Mouse (Mus musculus): Measurements from ENCODE around the gene Tcf3. TPM values are rescaled to one million over a fixed set of nuclear protein-coding genes. Genes with fewer than 3 reads are reported as not detected.

The Tcf3 gene
- polyA plus RNA-seq, 1 experiment from 2014 or later = 126 TPM

- Histone ChIP-seq H3K36me3 (no peaks in the 10 kb centered on the region), H3K9me3 (no peaks in the 10 kb centered on the region), H3K4me1 (no peaks in the 10 kb centered on the region), H3K9ac (no peak overlapping the region), H3K4me2 (no peak overlapping the region), H3K27ac (no peak overlapping the region), H3K27me3 (peaks cover 14% of the 10 kb centered on the region; the same call in 1 of the 2 replicates), H3K4me3 (no peak overlapping the region)
- WGBS = 66% methylated on average over 5 of the region's 5 CpGs
- ATAC-seq (ENCODE audit: borderline replicate concordance, extremely low read depth, low FRiP score, low TSS enrichment) = no peak
These were observed 21.3 kb upstream of the Tcf3 start for GRCm38 (mm10) chr10:80454781-80455180.

GRCm38 (mm10) chr10:80453601-80454000, 20.2 kb upstream of the Tcf3 start:
- Histone ChIP-seq H3K36me3 (no peaks in the 10 kb centered on the region), H3K27ac (no peak overlapping the region), H3K9ac (no peak overlapping the region), H3K27me3 (peaks cover 22% of the 10 kb centered on the region), H3K4me3 (no peak overlapping the region), H3K4me1 (no peaks in the 10 kb centered on the region), H3K4me2 (no peak overlapping the region), H3K9me3 (no peaks in the 10 kb centered on the region)
- ATAC-seq (ENCODE audit: borderline replicate concordance, extremely low read depth, low FRiP score, low TSS enrichment) = no peak
- WGBS = 40% methylated on average over 10 of the region's 10 CpGs

- H3K9ac ChIP-seq = no peak overlapping the region
- no peaks in the 10 kb centered on the region for H3K9me3 ChIP-seq
- no peak overlapping the region for H3K4me2 ChIP-seq
- H3K27ac ChIP-seq = no peak overlapping the region
- ATAC-seq (ENCODE audit: borderline replicate concordance, extremely low read depth, low FRiP score, low TSS enrichment) = 0 out of 2 replicates have a peak, but pooled peaks have one; percentile 33
- H3K4me1 ChIP-seq = no peaks in the 10 kb centered on the region
- no peaks in the 10 kb centered on the region for H3K36me3 ChIP-seq
- H3K4me3 ChIP-seq = no peak overlapping the region
- peaks cover 37% of the 10 kb centered on the region for H3K27me3 ChIP-seq
- 11% methylated on average over 6 of the region's 6 CpGs for WGBS
These were observed 17.2 kb upstream of the Tcf3 start for GRCm38 (mm10) chr10:80450599-80450998.

GRCm38 (mm10) chr10:80445898-80446601, 12.6 kb upstream of the Tcf3 start:
- Histone ChIP-seq H3K27me3 (peaks cover 27% of the 10 kb centered on the region), H3K36me3 (no peaks in the 10 kb centered on the region), H3K4me3 (no peak overlapping the region), H3K9ac (no peak overlapping the region), H3K27ac (no peak overlapping the region), H3K4me2 (no peak overlapping the region), H3K4me1 (peaks cover 8% of the 10 kb centered on the region; the same call in 1 of the 2 replicates), H3K9me3 (no peaks in the 10 kb centered on the region)
- WGBS = 10% methylated on average over 26 of the region's 26 CpGs
- ATAC-seq (ENCODE audit: borderline replicate concordance, extremely low read depth, low FRiP score, low TSS enrichment) = peak; percentile 64; the same call in 1 of the 2 replicates

- H3K4me1 ChIP-seq = peaks cover 8% of the 10 kb centered on the region; the same call in 1 of the 2 replicates
- H3K27ac ChIP-seq = no peak overlapping the region
- no peak overlapping the region for H3K4me2 ChIP-seq
- ATAC-seq (ENCODE audit: borderline replicate concordance, extremely low read depth, low FRiP score, low TSS enrichment) = no peak
- H3K9ac ChIP-seq = no peak overlapping the region
- H3K27me3 ChIP-seq = peaks cover 24% of the 10 kb centered on the region
- H3K4me3 ChIP-seq = no peak overlapping the region
- no peaks in the 10 kb centered on the region for H3K36me3 ChIP-seq
- 56% methylated on average over 1 of the region's 1 CpGs for WGBS
- H3K9me3 ChIP-seq = no peaks in the 10 kb centered on the region
These were observed 11.6 kb upstream of the Tcf3 start for GRCm38 (mm10) chr10:80445052-80445451.

- Histone ChIP-seq H3K36me3 (no peaks in the 10 kb centered on the region), H3K9me3 (no peaks in the 10 kb centered on the region), H3K9ac (no peak overlapping the region), H3K27ac (no peak overlapping the region), H3K4me3 (no peak overlapping the region), H3K27me3 (peaks cover 24% of the 10 kb centered on the region), H3K4me2 (no peak overlapping the region), H3K4me1 (peaks cover 8% of the 10 kb centered on the region; the same call in 1 of the 2 replicates)
- no peak for ATAC-seq (ENCODE audit: borderline replicate concordance, extremely low read depth, low FRiP score, low TSS enrichment)
- 40% methylated on average over 5 of the region's 5 CpGs for WGBS
These were observed 11.0 kb upstream of the Tcf3 start for GRCm38 (mm10) chr10:80444339-80445045.

GRCm38 (mm10) chr10:80443575-80444278, 10.3 kb upstream of the Tcf3 start:
- ATAC-seq (ENCODE audit: borderline replicate concordance, extremely low read depth, low FRiP score, low TSS enrichment) = no peak
- WGBS = 75% methylated on average over 7 of the region's 8 CpGs

GRCm38 (mm10) chr10:80442989-80443388, 9.5 kb upstream of the Tcf3 start:
- Histone ChIP-seq H3K4me1 (peaks cover 8% of the 10 kb centered on the region; the same call in 1 of the 2 replicates), H3K27ac (no peak overlapping the region), H3K4me3 (no peak overlapping the region), H3K27me3 (peaks cover 9% of the 10 kb centered on the region), H3K4me2 (no peak overlapping the region), H3K36me3 (no peaks in the 10 kb centered on the region), H3K9ac (no peak overlapping the region), H3K9me3 (no peaks in the 10 kb centered on the region)
- ATAC-seq (ENCODE audit: borderline replicate concordance, extremely low read depth, low FRiP score, low TSS enrichment) = no peak
- WGBS = 58% methylated on average over 2 of the region's 2 CpGs

More at GRCm38 (mm10) chr10:80443575-80444278, 10.3 kb upstream of the Tcf3 start:
- Histone ChIP-seq H3K4me3 (no peak overlapping the region), H3K27me3 (peaks cover 17% of the 10 kb centered on the region), H3K36me3 (no peaks in the 10 kb centered on the region), H3K9me3 (no peaks in the 10 kb centered on the region), H3K27ac (no peak overlapping the region), H3K4me1 (peaks cover 8% of the 10 kb centered on the region; the same call in 1 of the 2 replicates), H3K9ac (no peak overlapping the region), H3K4me2 (no peak overlapping the region)

GRCm38 (mm10) chr10:80441598-80441997, 8.2 kb upstream of the Tcf3 start:
- peaks cover 8% of the 10 kb centered on the region; the same call in 1 of the 2 replicates for H3K4me1 ChIP-seq
- no peak overlapping the region for H3K9ac ChIP-seq
- H3K9me3 ChIP-seq = no peaks in the 10 kb centered on the region
- H3K27me3 ChIP-seq = no peaks in the 10 kb centered on the region
- H3K4me3 ChIP-seq = no peak overlapping the region
- no peak overlapping the region for H3K27ac ChIP-seq
- ATAC-seq (ENCODE audit: borderline replicate concordance, extremely low read depth, low FRiP score, low TSS enrichment) = no peak
- no peaks in the 10 kb centered on the region for H3K36me3 ChIP-seq
- WGBS = 54% methylated on average over 8 of the region's 8 CpGs
- H3K4me2 ChIP-seq = no peak overlapping the region

- no peak overlapping the region for H3K9ac ChIP-seq
- no peak overlapping the region for H3K4me3 ChIP-seq
- ATAC-seq (ENCODE audit: borderline replicate concordance, extremely low read depth, low FRiP score, low TSS enrichment) = no peak
- no peaks in the 10 kb centered on the region for H3K9me3 ChIP-seq
- no peaks in the 10 kb centered on the region for H3K27me3 ChIP-seq
- H3K27ac ChIP-seq = no peak overlapping the region
- H3K4me1 ChIP-seq = peaks cover 21% of the 10 kb centered on the region
- no peaks in the 10 kb centered on the region for H3K36me3 ChIP-seq
- H3K4me2 ChIP-seq = no peak overlapping the region
These were observed 6.6 kb upstream of the Tcf3 start for GRCm38 (mm10) chr10:80440031-80440430.

- H3K4me1 ChIP-seq = peaks cover 13% of the 10 kb centered on the region
- H3K36me3 ChIP-seq = no peaks in the 10 kb centered on the region
- H3K4me2 ChIP-seq = no peak overlapping the region
- H3K4me3 ChIP-seq = no peak overlapping the region
- no peak for ATAC-seq (ENCODE audit: borderline replicate concordance, extremely low read depth, low FRiP score, low TSS enrichment)
- no peaks in the 10 kb centered on the region for H3K27me3 ChIP-seq
- WGBS = 34% methylated on average over 4 of the region's 4 CpGs
- no peak overlapping the region for H3K27ac ChIP-seq
- H3K9me3 ChIP-seq = no peaks in the 10 kb centered on the region
- H3K9ac ChIP-seq = 0 out of 2 replicates have a peak overlapping the region, but pooled peaks have one; percentile 7
These were observed 4.5 kb upstream of the Tcf3 start for GRCm38 (mm10) chr10:80437973-80438372.
